Mouse (Mus musculus): ENCODE results near the gene Aldh2. TPM values are rescaled to one million over a fixed set of nuclear protein-coding genes. Genes with fewer than 3 reads are reported as not detected.

Gene Aldh2
- 819 and 839 TPM in 2 replicates for polyA plus RNA-seq (2012)

DNA sequence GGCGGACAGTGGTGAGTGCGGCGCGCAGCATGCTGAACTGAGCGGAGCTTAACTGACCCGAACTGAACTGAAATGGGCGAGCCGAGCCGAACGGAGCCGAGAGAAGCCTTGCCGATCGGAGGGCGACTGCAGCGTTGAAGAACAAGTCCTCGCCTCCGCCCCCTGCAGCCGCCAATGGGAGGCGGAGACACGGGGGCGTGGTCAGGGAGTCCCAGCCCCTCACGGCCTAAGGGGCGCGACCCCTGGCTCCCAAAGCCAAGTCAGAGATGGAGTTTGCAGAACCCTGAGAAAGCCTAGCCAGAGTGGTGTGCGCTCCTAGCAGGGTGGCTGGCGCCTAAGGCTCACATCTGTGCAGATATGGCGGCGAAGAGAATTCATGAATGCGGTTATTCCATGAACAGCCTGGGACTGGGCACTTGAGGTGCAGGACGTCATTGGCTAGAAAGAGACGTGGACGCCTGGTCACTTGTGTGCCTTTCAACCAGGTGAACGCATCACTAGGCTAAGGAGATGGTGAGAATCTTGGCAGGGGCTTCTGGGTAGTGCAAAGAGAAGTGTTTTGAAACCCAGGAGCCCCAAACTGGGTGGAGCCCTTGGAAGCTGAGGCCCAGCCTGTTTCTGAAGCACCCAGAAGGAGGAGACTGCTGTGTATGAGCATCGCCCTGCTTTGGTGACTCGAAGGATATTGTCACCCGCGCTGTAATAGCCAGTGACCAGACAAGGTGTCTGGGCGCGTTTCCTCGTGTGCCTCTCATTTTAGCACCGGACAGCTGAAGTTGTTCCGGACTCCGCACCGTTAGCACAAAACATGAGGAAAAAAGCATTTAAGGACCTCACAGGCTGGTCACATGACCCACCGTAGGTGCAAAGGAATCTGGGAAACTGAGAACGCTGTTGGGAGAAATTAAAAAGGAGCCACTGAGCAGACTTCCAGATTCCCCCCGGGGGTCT lies at the start of gene Aldh2:
TSS of gene Aldh2 (minus strand) at position 374 of the 951 bp plus-strand sequence.

DNA sequence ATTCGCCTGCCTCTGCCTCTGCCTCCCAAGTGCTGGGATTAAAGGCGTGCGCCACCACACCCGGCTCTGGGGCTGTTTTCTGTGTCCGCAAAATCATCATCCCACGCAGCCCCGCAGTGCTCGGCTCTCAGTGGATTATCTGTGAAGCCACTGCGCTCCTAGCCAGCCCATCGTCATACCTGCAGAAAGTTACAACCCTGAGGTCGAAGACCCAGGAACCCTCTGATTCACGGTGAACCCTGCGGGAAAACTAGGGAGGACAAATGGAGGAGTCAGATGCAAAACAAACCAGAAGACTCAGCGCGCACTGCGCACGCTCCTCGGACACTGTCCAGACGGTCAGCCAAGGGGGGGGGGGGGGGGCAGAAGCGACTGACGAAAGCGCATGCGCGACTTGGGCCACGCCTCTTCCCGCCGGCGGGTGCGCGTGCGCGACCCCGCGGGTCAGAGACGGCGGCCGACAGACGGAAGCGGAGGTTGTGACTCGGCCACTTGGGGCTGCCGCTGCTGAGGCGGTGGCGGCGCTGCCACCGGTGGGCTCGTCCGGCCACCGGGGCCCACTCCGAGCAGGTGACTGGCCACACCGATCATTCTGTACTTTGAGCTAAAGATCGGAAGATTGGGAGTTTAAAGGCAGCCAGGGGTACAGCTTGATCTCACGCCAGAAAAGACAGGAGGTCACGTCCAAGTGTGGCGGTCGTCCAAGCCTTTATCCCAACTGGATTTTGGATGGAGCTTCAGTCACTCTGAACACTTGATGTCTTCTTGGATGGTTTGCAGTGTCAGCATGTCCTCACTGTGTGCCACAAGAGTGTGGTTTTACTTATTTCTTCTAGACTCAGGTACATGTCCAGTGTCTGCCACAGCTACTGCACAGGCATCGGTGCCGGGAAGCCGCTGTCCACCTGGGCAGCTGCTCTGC lies 25.2 kb upstream of the Aldh2 start, which contains the start of gene Acad12:
TSS of gene Acad12 (minus strand) at position 347 of the 922 bp plus-strand sequence.

DNA sequence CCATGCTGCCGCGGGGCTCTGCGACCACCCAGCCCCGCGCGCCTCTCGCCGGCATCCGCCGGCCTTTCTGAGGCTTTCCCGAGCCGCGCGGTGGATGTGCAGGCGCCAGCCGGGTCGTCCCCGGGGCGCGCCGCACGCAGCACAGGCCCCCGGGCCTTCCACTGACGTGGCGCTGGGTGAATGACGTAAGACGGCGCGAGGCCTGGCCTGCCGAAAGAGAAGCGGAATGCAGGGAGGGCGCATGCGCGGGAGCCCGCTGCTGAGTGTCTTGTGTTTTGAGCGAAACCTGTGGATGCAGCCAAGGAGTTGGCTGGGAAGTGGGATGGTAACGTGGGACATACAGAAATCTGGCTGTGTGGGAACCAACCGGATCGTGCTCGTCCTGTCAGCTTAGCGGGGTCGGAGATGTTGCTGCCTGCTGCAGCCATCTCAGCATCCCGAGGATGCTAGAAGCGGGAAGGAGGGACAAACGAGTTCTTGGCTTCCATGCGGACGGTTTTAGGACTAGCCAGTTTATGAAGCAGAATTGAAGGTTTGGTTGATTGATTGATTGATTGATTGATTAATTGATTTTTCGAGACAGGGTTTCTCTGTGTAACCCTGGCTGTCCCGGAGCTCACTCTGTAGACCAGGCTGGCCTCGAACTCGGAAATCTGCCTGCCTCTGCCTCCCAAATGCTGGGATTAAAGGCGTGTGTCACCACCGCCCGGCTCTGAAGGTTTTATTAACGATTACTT lies 47.7 kb downstream of the Aldh2 start, which contains the start of gene Mapkapk5:
TSS of gene Mapkapk5 (minus strand) at position 113 of the 737 bp plus-strand sequence.

DNA sequence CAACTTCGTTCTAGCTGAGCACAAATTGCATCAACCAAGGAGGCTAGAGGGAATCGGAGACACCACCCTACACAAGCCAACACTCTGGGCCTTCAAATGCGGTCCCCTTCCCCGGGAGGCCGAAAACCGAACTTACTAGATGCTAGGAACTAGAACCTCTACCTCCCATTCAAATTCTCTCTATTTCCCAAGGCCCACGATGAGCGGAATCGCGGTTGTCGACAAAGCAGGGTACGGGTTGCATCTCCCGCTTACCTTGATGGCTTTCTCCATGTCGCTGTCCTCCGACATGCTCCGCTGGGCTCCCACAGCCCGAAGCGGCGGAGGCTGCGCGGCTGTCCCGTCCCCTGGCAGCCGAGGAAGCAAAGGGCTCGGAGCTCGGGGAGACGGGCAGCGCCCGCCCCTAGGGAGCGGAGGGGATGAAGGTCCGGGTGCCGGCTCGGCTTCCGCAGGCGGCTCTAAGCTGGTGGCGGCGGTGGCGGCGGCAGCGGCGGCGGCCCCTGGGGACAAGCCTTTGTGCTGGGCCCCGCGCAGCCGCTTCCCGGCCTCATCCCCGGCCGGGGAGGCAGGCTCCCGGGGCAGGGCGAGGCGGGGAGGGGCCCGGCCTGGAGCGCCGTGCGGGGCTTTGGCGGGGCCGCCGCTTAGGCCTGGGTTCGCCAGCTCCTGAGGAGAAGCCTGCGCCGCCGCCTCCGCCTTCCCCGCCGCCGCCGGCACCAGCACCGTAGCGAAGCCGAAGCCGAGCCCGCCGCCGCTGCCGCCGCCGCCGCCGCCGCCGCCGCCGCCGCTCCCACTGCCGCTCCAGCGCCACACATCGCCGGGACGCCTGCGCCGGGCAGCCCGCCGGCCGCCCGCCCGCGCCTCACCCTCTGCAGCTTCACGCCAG lies 48.5 kb downstream of the Aldh2 start, which contains the start of the genes Adam1a and Gm42878:
TSS of gene Adam1a (minus strand) at position 573 of the 883 bp plus-strand sequence.
TSS of gene Gm42878 (minus strand) at position 573 of the 883 bp plus-strand sequence.

Other genes starting within 250 kb of the Aldh2 start
- 51.1 and 55.2 TPM in 2 replicates for gene Trafd1, start 208.2 kb downstream of the Aldh2 start, polyA plus RNA-seq (2012)
- 4.3 and 4.7 TPM in 2 replicates for gene Naa25, start 195.9 kb downstream of the Aldh2 start, polyA plus RNA-seq (2012)
- gene Tmem116, start 141.9 kb downstream of the Aldh2 start, polyA plus RNA-seq (2012) = 0.03 and 0.14 TPM in 2 replicates
- gene Erp29, start 141.3 kb downstream of the Aldh2 start, polyA plus RNA-seq (2012) = 290 and 380 TPM in 2 replicates
- gene Adam1b, start 90.4 kb downstream of the Aldh2 start, polyA plus RNA-seq (2012) = 0.09 TPM in 1 of 2 replicates, not detected in the other
- gene Adam1a, start 48.3 kb downstream of the Aldh2 start, polyA plus RNA-seq (2012) = 0.66 and 1.1 TPM in 2 replicates
- not detected in 2 replicates for gene Gm42878, start 48.3 kb downstream of the Aldh2 start, polyA plus RNA-seq (2012)
- gene Mapkapk5, start 47.9 kb downstream of the Aldh2 start, polyA plus RNA-seq (2012) = 73.7 and 89.7 TPM in 2 replicates
- gene Acad12, start 25.1 kb upstream of the Aldh2 start, polyA plus RNA-seq (2012) = 1.2 and 1.5 TPM in 2 replicates
- gene Acad10, start 66.7 kb upstream of the Aldh2 start, polyA plus RNA-seq (2012) = 2.3 and 3.4 TPM in 2 replicates
- gene Brap, start 66.7 kb upstream of the Aldh2 start, polyA plus RNA-seq (2012) = 13.3 and 15.3 TPM in 2 replicates
- 47.6 and 52.0 TPM in 2 replicates for gene Atxn2, start 117.5 kb upstream of the Aldh2 start, polyA plus RNA-seq (2012)
- gene Sh2b3, start 243.8 kb upstream of the Aldh2 start, polyA plus RNA-seq (2012) = 188 and 211 TPM in 2 replicates